Mouse (Mus musculus) hindbrain, embryonic 16.5 days (tissue): ENCODE measurements around the gene Gm21992. TPM values are rescaled to one million over a fixed set of nuclear protein-coding genes. Genes with fewer than 3 reads are reported as not detected.
"Not testable (repeated sequence)": the region's sequence is repeated elsewhere in the genome, so short reads cannot be mapped to it uniquely, and the experiment has no call there.

Source experiments
- ATAC-seq: fragments of 200-750 bp; cut with Nextera tagmentation; 2 replicates; pipeline ENCODE4 v1.8.0; 2017; ENCODE audit warnings: moderate TSS enrichment, moderate library complexity
- H3K27ac ChIP-seq: fragments of 300-500 bp; sonication (generic); 2 replicates; pipeline ENCODE4 v1.5.1; 2014; ENCODE audit warnings: low read depth, mild to moderate bottlenecking, control low read depth, low read length, moderate library complexity
- H3K27me3 ChIP-seq: fragments of 300-500 bp; sonication (generic); replicated peaks from 2 replicates; pipeline ENCODE4 v1.6.1; 2014; ENCODE audit warnings: low read length; ENCODE audit not compliant: control insufficient read depth, insufficient read depth
- H3K36me3 ChIP-seq: fragments of 300-500 bp; sonication (generic); 2 replicates; pipeline ENCODE4 v1.6.1; 2014; ENCODE audit warnings: mild to moderate bottlenecking, low read length, moderate library complexity, mixed read lengths; ENCODE audit not compliant: control insufficient read depth, insufficient read depth
- H3K4me1 ChIP-seq: fragments of 300-500 bp; sonication (generic); 2 replicates; pipeline ENCODE4 v1.6.1; 2014; ENCODE audit warnings: low read depth, low read length; ENCODE audit not compliant: control insufficient read depth, insufficient read depth
- H3K4me2 ChIP-seq: fragments of 300-500 bp; sonication (generic); 2 replicates; pipeline ENCODE4 v1.6.1; 2014; ENCODE audit warnings: mild to moderate bottlenecking, low read length, control low read depth, moderate library complexity
- H3K4me3 ChIP-seq: fragments of 300-500 bp; sonication (generic); 2 replicates; pipeline ENCODE4 v1.5.1; 2014; ENCODE audit warnings: mild to moderate bottlenecking, low read length, control low read depth, moderate library complexity
- H3K9ac ChIP-seq: fragments of 300-500 bp; sonication (generic); 2 replicates; pipeline ENCODE4 v1.6.1; 2014; ENCODE audit warnings: low read depth, mild to moderate bottlenecking, control low read depth, low read length, moderate library complexity
- H3K9me3 ChIP-seq: fragments of 300-500 bp; sonication (generic); 2 replicates; pipeline ENCODE4 v1.6.1; 2014; ENCODE audit warnings: mild to moderate bottlenecking, low read length, moderate library complexity; ENCODE audit not compliant: control insufficient read depth
- WGBS: fragments of 180-500 bp; shearing (Covaris S2); extraction: QIAGEN DNeasy Blood & Tissue Kit; methylation state at CpG from one replicate; pipeline ENCODE4 v1.1.7; 2014; 5-methylcytosine and 5-hydroxymethylcytosine counted together
- polyA plus RNA-seq: library from polyadenylated mRNA; unstranded; fragments of >200 nt; fragmentation: Nextera tagmentation; extraction: Ambion mirVana; gene quantifications from 2 replicates; pipeline ENCODE4 v1.2.1, GENCODE M21; 2015

The Gm21992 gene
- polyA plus RNA-seq, 1 experiment from 2014 or later: 21.3 TPM

GRCm38 (mm10) chr19:4772785-4773184 lies 38.6 kb downstream of the Gm21992 start:
- H3K4me2 ChIP-seq: no peak overlapping the region
- H3K27me3 ChIP-seq: no peaks in the 10 kb centered on the region
- no peak overlapping the region for H3K27ac ChIP-seq
- peaks cover 18% of the 10 kb centered on the region for H3K36me3 ChIP-seq
- WGBS: 83% methylated on average over 3 of the region's 3 CpGs
- H3K4me3 ChIP-seq: no peak overlapping the region
- H3K9me3 ChIP-seq: no peaks in the 10 kb centered on the region
- no peak for ATAC-seq
- no peak overlapping the region for H3K9ac ChIP-seq
- no peaks in the 10 kb centered on the region for H3K4me1 ChIP-seq

DNA sequence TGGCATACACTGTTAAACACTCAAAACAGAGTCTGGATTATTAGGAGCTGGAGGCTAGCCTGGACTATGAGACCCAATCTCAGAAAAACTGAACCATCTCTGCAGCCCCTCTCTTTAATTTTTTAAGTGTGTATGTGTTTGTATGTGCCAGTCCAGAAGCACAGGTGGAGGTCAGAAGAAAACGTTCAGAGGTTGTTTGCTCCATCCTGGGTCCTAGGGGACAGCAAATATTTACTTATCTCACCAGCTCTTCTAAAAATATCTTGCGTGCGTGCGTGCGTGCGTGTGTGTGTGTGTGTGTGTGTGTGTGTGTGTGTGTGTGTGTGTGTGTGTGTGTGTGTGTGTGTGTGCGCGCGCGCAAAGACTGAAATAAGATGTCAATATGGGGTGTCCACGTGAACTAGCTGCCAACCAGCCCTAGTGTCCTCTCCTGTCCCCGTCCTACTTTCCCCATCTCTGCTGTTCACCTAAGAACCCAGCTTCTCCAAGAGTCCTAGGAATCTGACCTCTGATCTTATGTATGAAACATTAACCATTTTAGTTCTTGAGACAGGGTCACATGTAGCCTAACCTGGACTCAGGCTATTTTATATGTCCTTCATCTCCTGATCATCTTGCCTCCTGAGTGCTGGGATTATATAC lies 43.8 kb downstream of the Gm21992 start:
- no peak overlapping the region for H3K4me2 ChIP-seq
- H3K9me3 ChIP-seq: no peaks in the 10 kb centered on the region
- WGBS: 86% methylated on average over 12 of the region's 12 CpGs
- peaks cover 17% of the 10 kb centered on the region for H3K36me3 ChIP-seq
- H3K4me3 ChIP-seq: no peak overlapping the region
- no peaks in the 10 kb centered on the region for H3K4me1 ChIP-seq
- no peaks in the 10 kb centered on the region for H3K27me3 ChIP-seq
- ATAC-seq: no peak
- H3K9ac ChIP-seq: no peak overlapping the region
- H3K27ac ChIP-seq: no peak overlapping the region

DNA sequence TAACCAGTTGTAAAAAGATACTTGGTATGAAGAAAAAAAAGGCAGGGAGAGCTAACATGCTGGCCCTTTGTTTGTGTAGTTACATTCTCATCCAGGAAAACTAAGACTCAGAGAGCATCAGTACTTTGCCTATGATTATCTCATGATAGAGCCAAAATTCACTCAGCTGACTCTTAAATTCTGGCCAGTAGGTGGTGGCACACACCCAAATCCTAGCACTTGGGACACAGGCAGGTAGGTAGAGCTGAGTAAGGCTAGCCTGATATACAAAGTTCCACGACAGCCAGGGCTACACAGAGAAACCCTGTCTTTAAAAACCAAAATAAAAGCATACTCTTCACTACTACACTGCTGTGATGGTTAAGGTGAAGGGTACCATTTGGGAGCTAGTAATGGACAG lies 48.5 kb downstream of the Gm21992 start:
- no peaks in the 10 kb centered on the region for H3K9me3 ChIP-seq
- peaks cover 13% of the 10 kb centered on the region for H3K36me3 ChIP-seq
- 0 out of 2 replicates have a peak overlapping the region, but pooled peaks have one; percentile 5 for H3K9ac ChIP-seq
- no peaks in the 10 kb centered on the region for H3K27me3 ChIP-seq
- H3K4me2 ChIP-seq: no peak overlapping the region
- 65% methylated on average over 1 of the region's 1 CpGs for WGBS
- H3K4me3 ChIP-seq: no peak overlapping the region
- no peak overlapping the region for H3K27ac ChIP-seq
- no peak for ATAC-seq
- H3K4me1 ChIP-seq: peaks cover 25% of the 10 kb centered on the region

GRCm38 (mm10) chr19:4760544-4760943 lies 50.9 kb downstream of the Gm21992 start:
- not testable (repeated sequence) for H3K27me3 ChIP-seq, H3K4me2 ChIP-seq, H3K4me3 ChIP-seq, H3K9me3 ChIP-seq, H3K9ac ChIP-seq, ATAC-seq, H3K27ac ChIP-seq
- WGBS: 88% methylated on average over 8 of the region's 8 CpGs
- peaks cover 13% of the 10 kb centered on the region for H3K36me3 ChIP-seq
- H3K4me1 ChIP-seq: peaks cover 28% of the 10 kb centered on the region

DNA sequence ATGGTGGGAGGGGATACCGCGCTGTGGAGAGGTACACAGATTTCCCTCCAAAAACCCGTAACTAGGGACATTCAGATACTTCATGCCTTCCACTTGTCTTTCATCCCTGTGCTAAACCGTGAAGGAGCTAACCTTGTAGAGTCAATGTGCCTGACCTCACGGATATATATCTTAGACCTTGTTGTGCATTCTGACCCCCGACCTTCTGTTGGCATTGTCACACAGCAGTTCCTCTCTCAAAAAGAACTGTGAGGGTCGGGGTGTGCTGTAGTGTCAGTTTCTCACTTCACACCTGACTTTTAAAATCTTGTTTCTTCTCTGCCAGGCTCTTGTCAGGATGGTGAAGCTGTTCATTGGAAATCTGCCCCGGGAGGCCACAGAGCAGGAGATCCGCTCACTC lies 54.5 kb downstream of the Gm21992 start:
- H3K4me3 ChIP-seq: peak overlapping the region; percentile 72
- H3K36me3 ChIP-seq: peaks cover 7% of the 10 kb centered on the region
- H3K9me3 ChIP-seq: no peaks in the 10 kb centered on the region
- ATAC-seq: no peak
- H3K27me3 ChIP-seq: no peaks in the 10 kb centered on the region
- H3K4me1 ChIP-seq: peaks cover 30% of the 10 kb centered on the region
- H3K27ac ChIP-seq: peak overlapping the region; percentile 96
- peak overlapping the region; percentile 90 for H3K9ac ChIP-seq
- WGBS: 2% methylated on average over 9 of the region's 9 CpGs
- peak overlapping the region; percentile 57 for H3K4me2 ChIP-seq

- peaks cover 30% of the 10 kb centered on the region for H3K4me1 ChIP-seq
Observed at GRCm38 (mm10) chr19:4756193-4756911, 55.1 kb downstream of the Gm21992 start, which contains the start of gene Rbm4b. Gene Rbm4b (plus strand): TSS chr19:4756497.

GRCm38 (mm10) chr19:4755565-4756192 lies 55.7 kb downstream of the Gm21992 start:
- peaks cover 26% of the 10 kb centered on the region for H3K4me1 ChIP-seq
- H3K4me2 ChIP-seq: peak overlapping the region; percentile 57
- H3K36me3 ChIP-seq: peaks cover 11% of the 10 kb centered on the region
- 0% methylated on average over 10 of the region's 10 CpGs for WGBS
- no peaks in the 10 kb centered on the region for H3K9me3 ChIP-seq
- peak; percentile 72 for ATAC-seq
- peak overlapping the region; percentile 72 for H3K4me3 ChIP-seq
- H3K9ac ChIP-seq: peak overlapping the region; percentile 59; the same call in 1 of the 2 replicates
- H3K27me3 ChIP-seq: no peaks in the 10 kb centered on the region
- H3K27ac ChIP-seq: peak overlapping the region; percentile 96

More at GRCm38 (mm10) chr19:4756193-4756911, 55.1 kb downstream of the Gm21992 start, which contains the start of gene Rbm4b:
- H3K4me2 ChIP-seq: peak within 1 kb of the TSS; percentile 57
- H3K4me3 ChIP-seq: peak within 1 kb of the TSS; percentile 72
- peak; percentile 96 for ATAC-seq
- WGBS: under 1% methylated on average over 55 of the region's 65 CpGs
- H3K9ac ChIP-seq: peak within 1 kb of the TSS; percentile 90
- peaks cover 7% of the 10 kb centered on the region for H3K36me3 ChIP-seq
- no peaks in the 10 kb centered on the region for H3K27me3 ChIP-seq
- H3K9me3 ChIP-seq: no peaks in the 10 kb centered on the region
- H3K27ac ChIP-seq: peak within 1 kb of the TSS; percentile 96

DNA sequence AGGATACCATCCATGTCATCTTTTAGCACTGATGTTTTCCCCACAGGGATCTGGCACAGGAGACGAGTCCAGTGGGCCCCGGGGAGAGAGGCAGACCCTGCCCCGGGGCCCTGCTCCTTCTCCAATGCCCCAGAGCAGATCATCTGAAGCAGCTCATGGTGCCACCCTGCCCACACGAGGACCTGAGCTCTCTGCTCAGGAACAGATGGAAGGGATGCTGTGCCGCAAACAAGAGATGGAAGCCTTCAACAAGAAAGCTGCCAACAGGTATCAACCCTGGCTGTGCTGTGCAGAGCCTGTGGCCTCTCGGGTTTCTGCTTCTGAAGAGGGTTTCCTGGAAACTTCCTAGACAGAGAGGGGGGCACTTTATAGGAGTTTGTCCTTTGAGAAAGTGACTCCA lies 61.4 kb downstream of the Gm21992 start:
- Histone ChIP-seq H3K9ac (no peak overlapping the region), H3K27ac (no peak overlapping the region), H3K4me1 (no peaks in the 10 kb centered on the region), H3K9me3 (no peaks in the 10 kb centered on the region), H3K4me2 (no peak overlapping the region), H3K36me3 (peaks cover 57% of the 10 kb centered on the region), H3K27me3 (no peaks in the 10 kb centered on the region), H3K4me3 (no peak overlapping the region)
- WGBS: 83% methylated on average over 6 of the region's 6 CpGs
- no peak for ATAC-seq

- Histone ChIP-seq H3K4me2 (no peak overlapping the region), H3K27ac (no peak overlapping the region), H3K9me3 (no peaks in the 10 kb centered on the region), H3K9ac (no peak overlapping the region), H3K36me3 (peaks cover 67% of the 10 kb centered on the region), H3K4me3 (no peak overlapping the region), H3K27me3 (no peaks in the 10 kb centered on the region), H3K4me1 (no peaks in the 10 kb centered on the region)
- 86% methylated on average over 10 of the region's 10 CpGs for WGBS
- ATAC-seq: no peak
Observed at GRCm38 (mm10) chr19:4748493-4748892, 62.9 kb downstream of the Gm21992 start.
